Mouse (Mus musculus): ENCODE data around the gene Upk3bl. TPM values are rescaled to one million over a fixed set of nuclear protein-coding genes. Genes with fewer than 3 reads are reported as not detected.
"Not testable (repeated sequence)": the region's sequence is repeated elsewhere in the genome, so short reads cannot be mapped to it uniquely, and the experiment has no call there.

Upk3bl gene
- total RNA-seq, 2 experiments from 2014 or later, result not detected

DNA sequence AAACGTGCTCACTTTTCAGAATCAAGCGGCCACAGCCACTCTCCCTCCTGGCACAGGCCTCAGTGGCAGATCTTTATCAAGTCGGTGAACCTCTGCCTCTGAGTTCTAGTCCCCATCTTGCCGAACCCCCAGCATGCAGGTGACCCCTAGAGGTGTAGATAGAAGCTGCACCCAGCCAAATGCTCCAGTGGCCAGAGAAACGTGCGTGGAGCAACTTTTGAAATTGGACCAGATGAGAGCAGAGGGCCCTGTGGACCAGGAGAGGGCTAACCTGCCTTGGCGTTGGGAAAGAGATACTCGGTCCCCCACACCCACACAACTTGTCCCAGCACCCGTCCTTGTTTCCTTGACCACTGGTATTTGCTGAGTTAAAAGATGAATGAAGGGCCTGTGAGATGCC is 8.9 kb upstream of the Upk3bl start:
- ATAC-seq (replicated peaks; ENCODE audit: poor library complexity, severe bottlenecking), result peak; percentile 53

DNA sequence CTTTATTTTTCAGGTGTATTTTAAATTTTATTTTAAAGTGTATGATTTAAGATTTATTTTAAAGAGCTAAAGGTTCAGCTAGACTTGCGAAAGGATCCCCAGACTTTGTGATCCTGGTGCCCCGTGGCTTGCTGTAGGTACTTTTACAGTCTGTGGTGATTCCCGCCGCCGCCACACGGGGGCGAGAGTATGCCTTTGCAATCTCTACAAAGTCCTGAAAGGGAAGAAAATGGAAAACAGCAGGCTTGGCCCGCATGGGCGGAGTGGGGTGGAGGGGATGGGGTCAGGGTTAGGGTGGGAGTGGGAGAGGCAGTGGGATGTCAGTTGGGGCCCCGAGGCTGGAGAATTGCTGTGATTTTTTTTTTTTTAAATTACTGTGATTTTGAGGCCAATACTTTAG is 8.3 kb upstream of the Upk3bl start:
- peak; percentile 70 for ATAC-seq (replicated peaks; ENCODE audit: poor library complexity, severe bottlenecking)

- not testable (repeated sequence) for ATAC-seq (replicated peaks; ENCODE audit: poor library complexity, severe bottlenecking)
These were observed 5.8 kb upstream of the Upk3bl start for GRCm38 (mm10) chr5:136048541-136048940.

GRCm38 (mm10) chr5:136049926-136050325 is 4.4 kb upstream of the Upk3bl start:
- no peak for ATAC-seq (replicated peaks; ENCODE audit: poor library complexity, severe bottlenecking)

GRCm38 (mm10) chr5:136051231-136052085 is 2.8 kb upstream of the Upk3bl start:
- ATAC-seq (replicated peaks; ENCODE audit: poor library complexity, severe bottlenecking), result no peak

DNA sequence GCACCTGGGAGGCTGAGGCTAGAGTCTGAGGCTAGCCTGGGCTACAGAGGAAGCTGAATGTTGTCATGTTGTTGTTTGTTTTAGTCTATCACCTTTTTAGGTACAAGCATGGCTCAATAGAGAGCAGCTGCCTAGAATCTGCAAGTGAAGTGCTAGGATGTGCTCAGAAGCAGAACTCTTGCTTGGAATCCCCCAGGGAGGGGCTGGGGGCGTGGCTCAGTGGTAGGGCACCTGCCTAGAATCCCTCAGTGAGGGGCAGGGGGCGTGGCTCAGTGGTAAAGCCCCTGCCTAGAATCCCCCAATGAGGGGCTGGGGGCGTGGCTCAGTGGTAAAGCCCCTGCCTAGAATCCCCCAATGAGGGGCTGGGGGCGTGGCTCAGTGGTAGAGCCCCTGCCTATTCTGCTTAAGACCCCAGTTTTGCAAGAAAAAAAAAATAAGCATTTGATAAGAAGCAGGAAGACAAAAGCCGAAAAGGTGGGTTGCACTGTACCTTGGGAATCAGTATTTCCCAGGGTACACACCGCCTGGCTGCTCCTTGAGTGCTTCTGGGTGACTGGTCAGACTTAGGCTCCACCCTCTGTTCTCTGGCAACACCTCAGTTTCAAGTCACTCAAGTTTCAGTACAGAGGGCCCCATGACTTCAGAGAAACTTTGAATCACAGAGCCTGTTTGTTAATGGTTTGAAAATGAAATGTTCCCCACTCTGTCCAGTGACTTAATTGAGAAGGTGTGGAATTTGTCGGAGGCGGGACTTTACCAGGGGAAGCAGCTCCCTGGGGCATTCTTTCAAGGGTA is 1.2 kb upstream of the Upk3bl start:
- no peak for ATAC-seq (replicated peaks; ENCODE audit: poor library complexity, severe bottlenecking)

GRCm38 (mm10) chr5:136056062-136056461 is 1.8 kb downstream of the Upk3bl start:
- no peak for ATAC-seq (replicated peaks; ENCODE audit: poor library complexity, severe bottlenecking)

GRCm38 (mm10) chr5:136057085-136057484 is 2.8 kb downstream of the Upk3bl start:
- no peak for ATAC-seq (replicated peaks; ENCODE audit: poor library complexity, severe bottlenecking)

DNA sequence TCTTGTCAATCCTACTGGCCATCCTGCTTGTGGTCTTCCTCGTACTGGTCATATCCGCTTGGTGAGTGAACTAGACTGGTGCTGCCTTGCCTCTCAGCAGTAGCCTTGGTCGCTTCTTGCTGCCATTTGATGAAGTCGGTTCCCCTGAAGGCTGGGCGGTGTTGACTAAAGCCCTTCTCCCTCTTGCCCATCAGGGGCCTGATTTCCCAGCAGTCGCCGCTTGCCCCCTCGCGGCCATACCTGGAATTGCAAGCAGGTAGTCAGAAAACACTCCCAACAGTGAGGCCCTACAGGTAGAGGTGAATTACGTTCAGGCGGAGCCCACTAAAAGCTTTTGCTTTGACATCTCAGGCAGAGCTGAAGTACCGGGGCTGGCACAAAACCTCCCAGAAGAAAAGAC is 7.3 kb downstream of the Upk3bl start:
- ATAC-seq (replicated peaks; ENCODE audit: poor library complexity, severe bottlenecking), result peak; percentile 74

DNA sequence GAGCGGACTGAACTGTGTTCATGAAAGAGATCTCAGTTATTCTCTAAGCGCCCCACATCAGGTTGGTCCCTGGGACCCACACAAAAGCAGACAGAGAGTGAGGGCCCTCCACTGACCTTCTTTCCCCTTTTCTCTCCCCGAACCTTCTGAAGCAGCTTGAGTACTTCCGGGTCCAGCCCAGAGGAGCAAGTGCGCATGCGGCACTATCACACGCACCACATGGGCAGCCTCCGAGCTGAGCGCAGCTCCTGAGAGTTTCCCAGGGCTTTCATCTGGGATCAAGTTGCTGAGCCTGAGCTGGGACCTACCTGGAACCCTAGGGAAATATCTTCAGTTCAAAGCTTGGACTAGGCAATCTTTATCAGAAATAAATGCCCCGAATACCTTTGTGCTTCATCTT is 9.6 kb downstream of the Upk3bl start:
- ATAC-seq (replicated peaks; ENCODE audit: poor library complexity, severe bottlenecking), result no peak

DNA sequence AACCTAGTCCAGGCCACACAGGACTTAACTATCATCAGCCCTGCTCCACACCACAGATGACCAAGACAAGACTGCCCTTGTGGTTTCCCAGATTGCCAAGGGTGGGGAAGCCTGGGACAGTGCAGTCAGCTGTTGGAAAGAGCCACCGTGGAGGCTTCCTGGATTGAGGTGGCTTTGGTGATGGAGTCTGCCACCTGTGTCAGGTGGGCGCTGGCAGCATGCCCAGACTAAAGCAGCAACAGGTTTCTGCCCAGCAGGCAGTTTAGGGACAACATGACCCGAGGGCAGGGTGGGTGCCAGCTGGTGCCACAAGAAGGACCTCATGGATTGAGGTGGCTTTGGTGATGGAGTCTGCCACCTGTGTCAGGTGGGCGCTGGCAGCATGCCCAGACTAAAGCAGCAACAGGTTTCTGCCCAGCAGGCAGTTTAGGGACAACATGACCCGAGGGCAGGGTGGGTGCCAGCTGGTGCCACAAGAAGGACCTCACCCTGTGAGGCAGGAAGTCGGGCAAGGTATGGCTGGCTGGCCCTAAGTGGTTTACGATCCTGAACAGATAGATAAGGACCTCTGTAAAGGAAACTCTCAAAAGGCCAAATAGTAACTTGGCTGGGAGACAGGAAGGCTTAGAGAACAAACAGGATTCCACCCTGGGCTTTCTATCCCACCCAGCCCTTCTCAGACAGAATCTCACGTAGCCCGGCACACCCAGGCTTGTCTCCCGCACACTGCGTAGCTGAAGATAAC is 12.3 kb downstream of the Upk3bl start:
- peak; percentile 22; the same call in 1 of the 2 replicates for ATAC-seq (replicated peaks; ENCODE audit: poor library complexity, severe bottlenecking)

DNA sequence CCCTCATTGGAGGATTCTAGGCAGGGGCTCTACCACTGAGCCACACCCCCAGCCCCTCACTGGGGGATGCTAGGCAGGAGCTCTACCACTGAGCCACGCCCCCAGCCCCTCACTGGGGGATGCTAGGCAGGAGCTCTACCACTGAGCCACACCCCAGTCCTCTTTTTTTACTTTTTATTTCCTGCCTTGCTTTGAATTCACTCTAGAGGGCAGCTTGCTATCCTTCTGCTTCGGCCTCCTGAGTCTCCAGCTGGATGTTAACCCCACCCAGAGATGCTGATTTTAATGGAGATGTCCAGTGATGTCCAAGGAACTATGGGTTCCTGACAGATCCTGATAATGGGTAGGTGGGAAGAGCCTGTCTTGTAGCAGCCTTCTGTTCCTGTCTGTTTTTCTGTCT is 15.1 kb downstream of the Upk3bl start:
- ATAC-seq (replicated peaks; ENCODE audit: poor library complexity, severe bottlenecking), result no peak

GRCm38 (mm10) chr5:136073051-136073450 is 18.8 kb downstream of the Upk3bl start:
- no peak for ATAC-seq (replicated peaks; ENCODE audit: poor library complexity, severe bottlenecking)

DNA sequence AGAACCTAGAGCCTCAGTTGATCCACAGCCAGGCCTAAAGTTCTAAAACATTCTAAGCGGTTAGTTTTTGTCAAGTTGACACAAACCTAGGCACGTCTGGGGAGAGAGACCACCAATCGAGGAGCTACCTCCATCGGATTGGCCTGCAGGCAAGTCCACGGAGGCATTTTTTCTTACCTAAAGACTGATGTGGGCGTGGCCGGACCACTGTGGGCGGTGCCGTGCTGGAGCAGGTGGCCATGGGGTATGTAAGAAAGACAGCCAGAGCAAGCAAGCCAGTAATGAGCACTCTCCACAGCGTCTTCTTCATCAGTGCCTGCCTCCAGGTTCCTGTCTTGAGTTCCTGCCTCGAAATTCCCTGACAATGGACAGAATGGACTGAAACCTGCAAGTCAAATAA is 19.2 kb downstream of the Upk3bl start:
- ATAC-seq (replicated peaks; ENCODE audit: poor library complexity, severe bottlenecking), result no peak

DNA sequence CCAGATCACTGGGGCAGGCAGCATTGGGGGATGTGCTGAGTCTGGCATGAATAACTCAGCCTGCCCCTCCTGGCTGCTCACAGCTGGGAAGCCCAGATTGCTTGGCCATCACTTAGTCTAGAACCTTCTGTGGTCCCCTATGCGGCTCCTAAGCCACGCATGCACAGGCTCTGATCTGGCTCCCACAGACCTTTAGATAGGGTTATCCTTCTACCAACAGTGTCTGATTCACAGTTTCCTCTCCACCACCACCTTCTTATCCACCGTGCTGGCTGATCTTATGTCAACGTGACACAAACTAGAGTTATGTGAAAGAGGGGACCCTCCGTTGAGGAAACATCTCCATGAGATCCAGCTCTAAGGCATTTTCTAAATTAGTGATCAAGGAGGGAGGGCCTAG is 20.8 kb downstream of the Upk3bl start:
- ATAC-seq (replicated peaks; ENCODE audit: poor library complexity, severe bottlenecking), result no peak

DNA sequence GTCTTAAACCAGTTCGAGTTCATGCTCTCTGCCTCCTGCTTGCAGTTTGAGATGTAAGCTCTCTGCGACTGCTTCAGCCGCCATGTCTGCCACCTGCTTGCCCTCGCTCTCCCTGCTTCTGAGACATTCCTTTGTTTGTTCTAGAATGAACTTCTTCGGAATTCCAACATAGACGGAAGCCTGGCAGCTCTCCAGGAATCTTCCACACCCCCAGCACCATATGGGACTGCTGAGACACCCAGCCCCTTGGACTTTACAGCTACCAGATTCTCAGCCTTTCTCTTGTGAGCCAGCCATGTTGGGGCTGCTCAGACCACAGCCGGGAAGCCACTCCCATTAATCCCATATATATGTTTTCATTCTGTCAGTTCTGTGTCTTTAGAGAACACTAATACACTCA is 22.0 kb downstream of the Upk3bl start:
- no peak; the same call in 1 of the 2 replicates for ATAC-seq (replicated peaks; ENCODE audit: poor library complexity, severe bottlenecking)

- ATAC-seq (replicated peaks; ENCODE audit: poor library complexity, severe bottlenecking), result peak; percentile 19; the same call in 1 of the 2 replicates
These were observed 22.8 kb downstream of the Upk3bl start for GRCm38 (mm10) chr5:136077001-136077550.

GRCm38 (mm10) chr5:136078136-136078535 is 23.8 kb downstream of the Upk3bl start:
- ATAC-seq (replicated peaks; ENCODE audit: poor library complexity, severe bottlenecking), result no peak

DNA sequence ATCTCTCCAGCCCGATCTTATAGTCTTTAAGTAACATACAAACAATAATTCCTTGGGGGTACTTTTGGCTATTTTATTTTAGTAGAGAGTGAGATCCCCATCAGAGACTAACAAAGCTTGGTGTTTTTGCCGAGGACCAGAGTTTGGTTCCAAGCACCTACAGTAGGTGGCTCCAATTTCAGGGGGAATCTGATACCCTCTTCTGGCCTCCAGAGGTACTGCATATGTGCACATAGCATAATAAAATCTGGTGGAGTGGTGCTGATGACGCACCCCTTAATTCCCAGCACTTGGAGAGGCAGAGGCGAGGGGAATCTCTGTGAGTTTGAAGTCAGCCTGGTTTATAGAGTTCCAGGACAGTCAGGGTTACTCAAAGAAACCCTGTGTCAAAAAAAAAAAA is 28.1 kb downstream of the Upk3bl start:
- ATAC-seq (replicated peaks; ENCODE audit: poor library complexity, severe bottlenecking), result no peak

- peak; percentile 89 for ATAC-seq (replicated peaks; ENCODE audit: poor library complexity, severe bottlenecking)
These were observed 29.4 kb downstream of the Upk3bl start, which contains the start of gene Rasa4 for GRCm38 (mm10) chr5:136083669-136084107. Gene Rasa4, plus strand, starts transcription at chr5:136083916.

Data from granulocyte monocyte progenitor cell, adult 5-6 weeks (primary cell).